Comparison of ENCODE assay signal across 12 mouse cellular contexts in the genomic region with DNA sequence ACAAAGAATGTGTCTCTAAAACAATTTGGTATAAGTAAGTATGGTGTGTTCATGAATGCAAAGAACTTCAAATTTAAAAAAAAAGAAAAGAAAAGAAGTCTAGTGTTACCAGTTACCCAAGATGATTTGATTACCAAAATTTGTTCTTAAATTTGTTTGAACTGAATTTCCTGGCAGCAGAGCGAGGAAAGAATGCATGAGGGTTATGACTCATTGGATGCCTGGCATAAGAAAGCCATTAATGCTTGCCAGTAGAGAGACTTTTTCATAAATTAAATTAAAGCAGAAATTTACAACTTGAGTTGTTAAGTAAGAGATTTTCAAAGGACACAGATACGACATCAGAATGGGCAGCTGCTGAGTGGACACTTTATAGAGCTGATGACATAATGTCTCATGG.
"Had no signal": no experiment of that assay in that cellular context is flagged by ENCODE, and none has a peak within 500 bp of the region (broad histone marks: within the 10 kb centered on the region; RNA-seq: fewer than 3 reads in every experiment).

No protein-coding gene starts in this region.

- H3K27me3 ChIP-seq: liver, embryonic 12.5 days; lung, embryonic 15.5 days; megakaryocyte, embryonic 14.5 days; midbrain, embryonic 15.5 days; neural tube, embryonic 13.5 days had no signal

- H3K4me1 ChIP-seq: limb, embryonic 10.5 days; liver, embryonic 12.5 days; lung, embryonic 15.5 days; megakaryocyte, embryonic 14.5 days; midbrain, embryonic 15.5 days; neural tube, embryonic 13.5 days had no signal

- DNase-seq: kidney, postnatal 10 days; kidney, postnatal 4 days; right cerebral cortex, postnatal 14 days; thymus, postnatal 36 days had no signal

- H3K9me3 ChIP-seq: limb, embryonic 10.5 days; liver, embryonic 12.5 days; lung, embryonic 15.5 days; midbrain, embryonic 15.5 days; neural tube, embryonic 13.5 days had no signal

- H3K4me3 ChIP-seq: limb, embryonic 10.5 days; liver, embryonic 12.5 days; lung, embryonic 15.5 days; megakaryocyte, embryonic 14.5 days; midbrain, embryonic 15.5 days; neural tube, embryonic 13.5 days had no signal

- H3K36me3 ChIP-seq: limb, embryonic 10.5 days; liver, embryonic 12.5 days; lung, embryonic 15.5 days; midbrain, embryonic 15.5 days; neural tube, embryonic 13.5 days had no signal

- H3K27ac ChIP-seq: limb, embryonic 10.5 days; liver, embryonic 12.5 days; lung, embryonic 15.5 days; macrophage; midbrain, embryonic 15.5 days; neural tube, embryonic 13.5 days had no signal

- H3K4me2 ChIP-seq: liver, embryonic 12.5 days; lung, embryonic 15.5 days; midbrain, embryonic 11.5 days; midbrain, embryonic 15.5 days; neural tube, embryonic 13.5 days had no signal

- ATAC-seq: liver, embryonic 12.5 days; midbrain, embryonic 15.5 days had no signal

- H3K9ac ChIP-seq: liver, embryonic 12.5 days; lung, embryonic 15.5 days; midbrain, embryonic 15.5 days; neural tube, embryonic 13.5 days had no signal
